Mouse (Mus musculus) embryonic fibroblast, embryonic 13.5 days (primary cell): ENCODE measurements around the gene Zfand4.

Experiments used
- CTCF ChIP-seq: IDR thresholded peaks from 2 replicates; pipeline ENCODE4 v1.5.1; 2011; ENCODE audit warnings: mild to moderate bottlenecking, control low read depth, low read length, moderate library complexity, borderline replicate concordance; ENCODE audit not compliant: insufficient read depth
- POLR2A ChIP-seq: IDR thresholded peaks from 2 replicates; pipeline ENCODE4 v1.6.1; 2011; ENCODE audit warnings: low read depth, mild to moderate bottlenecking, control low read depth, low read length, moderate library complexity

DNA sequence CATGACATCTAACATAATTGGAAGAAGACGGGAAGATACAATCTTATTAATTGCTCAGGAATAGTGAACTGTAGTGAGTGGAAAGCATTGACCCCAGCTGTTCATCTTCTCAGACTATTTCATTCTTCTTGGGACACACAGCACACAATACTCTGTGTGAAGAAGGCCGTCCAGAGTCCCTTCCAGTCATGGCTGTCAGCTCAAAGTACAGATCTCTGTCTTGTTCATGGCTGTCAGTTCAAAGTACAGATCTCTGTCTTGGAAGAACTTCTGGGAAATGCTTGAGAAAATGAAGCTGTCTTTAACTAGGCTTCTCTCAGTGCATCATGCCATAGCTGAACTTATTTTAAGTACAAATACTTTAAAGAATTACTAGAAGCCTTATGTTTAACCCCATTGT lies 83.9 kb downstream of the Zfand4 start:
- TF ChIP-seq CTCF = no peak
- no peak for TF ChIP-seq POLR2A
